Mouse (Mus musculus) hindbrain, embryonic 12.5 days (tissue): Measurements from ENCODE around the gene Nrbf2. TPM values are rescaled to one million over a fixed set of nuclear protein-coding genes. Genes with fewer than 3 reads are reported as not detected.

ENCODE experiments used
- ATAC-seq: fragments of 200-750 bp; cut with Nextera tagmentation; 2 replicates; pipeline ENCODE4 v1.8.0; 2017; ENCODE audit warnings: moderate TSS enrichment; ENCODE audit not compliant: low FRiP score
- H3K27ac ChIP-seq: fragments of 300-500 bp; sonication (generic); 2 replicates; pipeline ENCODE4 v1.5.1; 2016; ENCODE audit warnings: mild to moderate bottlenecking
- H3K27me3 ChIP-seq: fragments of 300-500 bp; sonication (generic); 2 replicates; pipeline ENCODE4 v1.6.1; 2016; ENCODE audit warnings: mild to moderate bottlenecking
- H3K36me3 ChIP-seq: fragments of 300-500 bp; sonication (generic); 2 replicates; pipeline ENCODE4 v1.6.1; 2016; ENCODE audit warnings: mild to moderate bottlenecking
- H3K4me1 ChIP-seq: fragments of 300-500 bp; sonication (generic); 2 replicates; pipeline ENCODE4 v1.6.1; 2016
- H3K4me2 ChIP-seq: fragments of 300-500 bp; sonication (generic); replicated peaks from 2 replicates; pipeline ENCODE4 v1.6.1; 2016; ENCODE audit warnings: mild to moderate bottlenecking
- H3K4me3 ChIP-seq: fragments of 300-500 bp; sonication (generic); 2 replicates; pipeline ENCODE4 v1.5.1; 2016; ENCODE audit warnings: mild to moderate bottlenecking
- H3K9ac ChIP-seq: fragments of 300-500 bp; sonication (generic); 2 replicates; pipeline ENCODE4 v1.6.1; 2016; ENCODE audit warnings: mild to moderate bottlenecking, moderate library complexity
- H3K9me3 ChIP-seq: fragments of 300-500 bp; sonication (generic); replicated peaks from 2 replicates; pipeline ENCODE4 v1.6.1; 2016; ENCODE audit warnings: mild to moderate bottlenecking
- whole genome bisulfite sequencing: fragments of 180-500 bp; shearing (Covaris S2); methylation state at CpG from one replicate; pipeline ENCODE4 v1.1.7; 2016; 5-methylcytosine and 5-hydroxymethylcytosine counted together
- polyA plus RNA-seq: library from polyadenylated mRNA; unstranded; fragments of >200 nt; fragmentation: Nextera tagmentation; extraction: Ambion mirVana; gene quantifications from 2 replicates; pipeline ENCODE4 v1.2.1, GENCODE M21; 2016

Gene Nrbf2
- polyA plus RNA-seq: 45.0 and 46.8 TPM in 2 replicates

DNA sequence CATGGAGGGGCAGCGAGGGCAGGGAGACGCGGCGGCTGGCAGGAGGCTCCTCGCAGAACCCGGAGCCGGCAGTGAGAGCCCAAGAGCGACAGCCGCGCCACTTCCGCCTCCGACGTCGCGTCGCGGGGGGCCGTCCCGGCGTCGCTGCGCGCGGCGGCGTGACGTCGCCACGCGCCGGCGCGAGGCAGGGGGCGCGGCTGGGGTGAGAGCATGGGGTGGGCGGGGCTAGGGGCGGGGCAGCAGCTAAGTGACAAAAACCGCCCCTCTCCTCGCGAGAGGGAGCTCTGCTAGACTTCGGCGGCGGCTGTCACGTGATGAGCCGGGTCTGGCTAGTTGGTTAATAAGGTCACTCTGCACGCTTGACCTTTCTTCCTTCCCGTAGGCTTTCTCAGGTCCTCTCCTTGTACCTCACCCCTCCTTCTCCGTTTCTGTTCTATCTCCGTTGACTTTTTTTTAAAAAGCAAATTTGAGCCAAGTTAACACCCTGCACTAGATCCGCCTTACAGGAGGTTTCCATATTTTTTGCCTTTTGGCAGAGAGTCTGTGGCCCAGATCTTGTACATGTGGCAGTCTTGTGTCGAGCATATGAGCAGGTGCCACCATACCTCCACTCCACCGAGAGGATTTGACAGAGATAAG is at the start of gene Nrbf2:
Gene Nrbf2 (minus strand): TSS at position 130 of the 639 bp plus-strand sequence.
- H3K27ac ChIP-seq: peak within 1 kb of the TSS; percentile 78
- H3K4me3 ChIP-seq: peak within 1 kb of the TSS; percentile 85
- H3K9me3 ChIP-seq: no peaks in the 10 kb centered on the region
- peak within 1 kb of the TSS; percentile 92 for H3K4me2 ChIP-seq
- H3K27me3 ChIP-seq: no peaks in the 10 kb centered on the region
- peaks cover 23% of the 10 kb centered on the region for H3K4me1 ChIP-seq
- ATAC-seq: peak; percentile 88
- 4% methylated on average over 41 of the region's 52 CpGs for WGBS
- peak within 1 kb of the TSS; percentile 95 for H3K9ac ChIP-seq
- H3K36me3 ChIP-seq: no peaks in the 10 kb centered on the region

GRCm38 (mm10) chr10:67330580-67330979 is 45.5 kb upstream of the Nrbf2 start:
- ATAC-seq: no peak
- Histone ChIP-seq H3K4me3 (no peak overlapping the region), H3K9ac (no peak overlapping the region), H3K4me2 (no peak overlapping the region), H3K9me3 (no peaks in the 10 kb centered on the region), H3K36me3 (no peaks in the 10 kb centered on the region), H3K27ac (no peak overlapping the region), H3K4me1 (no peaks in the 10 kb centered on the region), H3K27me3 (no peaks in the 10 kb centered on the region)
- 84% methylated on average over 2 of the region's 2 CpGs for WGBS

- no peak for ATAC-seq
- Histone ChIP-seq H3K9ac (no peak overlapping the region), H3K4me2 (peak overlapping the region; percentile 14; the same call in 1 of the 2 replicates)
These were observed 44.6 kb upstream of the Nrbf2 start for GRCm38 (mm10) chr10:67329661-67330060.

DNA sequence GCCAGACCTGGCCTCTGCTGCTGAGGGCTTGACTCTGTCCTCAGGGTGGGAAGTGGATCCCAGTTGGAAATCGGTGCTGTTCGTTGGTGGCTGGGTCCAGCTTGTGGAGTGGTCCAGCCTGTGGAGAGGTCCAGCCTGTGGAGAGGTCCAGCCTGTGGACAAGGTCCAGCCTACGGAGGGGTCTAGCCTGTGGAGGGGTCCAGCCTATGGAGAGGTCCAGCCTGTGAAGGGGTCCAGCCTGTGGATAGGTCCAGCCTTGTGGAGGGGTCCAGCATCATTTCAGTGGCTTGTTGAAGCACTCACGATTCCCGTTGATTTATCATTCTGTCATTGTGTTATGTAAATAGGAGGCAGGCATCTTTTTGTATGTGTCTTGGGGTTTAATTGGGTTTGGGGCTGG is 43.1 kb upstream of the Nrbf2 start:
- Histone ChIP-seq H3K36me3 (no peaks in the 10 kb centered on the region), H3K4me2 (no peak overlapping the region), H3K4me3 (no peak overlapping the region), H3K4me1 (no peaks in the 10 kb centered on the region), H3K9me3 (no peaks in the 10 kb centered on the region), H3K27me3 (no peaks in the 10 kb centered on the region), H3K27ac (no peak overlapping the region), H3K9ac (no peak overlapping the region)
- no peak for ATAC-seq
- WGBS: 79% methylated on average over 5 of the region's 5 CpGs

More at GRCm38 (mm10) chr10:67329661-67330060, 44.6 kb upstream of the Nrbf2 start:
- H3K27me3 ChIP-seq: no peaks in the 10 kb centered on the region
- no peaks in the 10 kb centered on the region for H3K36me3 ChIP-seq
- no peak overlapping the region for H3K4me3 ChIP-seq
- 32% methylated on average over 11 of the region's 11 CpGs for WGBS
- H3K27ac ChIP-seq: no peak overlapping the region
- H3K4me1 ChIP-seq: no peaks in the 10 kb centered on the region
- H3K9me3 ChIP-seq: no peaks in the 10 kb centered on the region

DNA sequence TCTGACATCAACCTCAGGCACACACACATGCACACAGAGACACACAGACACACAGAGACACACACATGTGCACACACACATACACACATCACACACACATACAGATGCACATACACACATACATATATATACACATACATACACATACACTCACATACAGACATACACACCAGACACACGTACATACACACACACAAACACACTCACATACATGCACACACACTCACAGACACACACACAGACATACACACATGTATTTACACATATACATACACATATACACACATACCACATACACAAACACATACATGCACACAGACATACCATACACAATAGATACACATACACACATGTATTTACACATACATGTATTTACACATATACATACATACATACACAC is 38.9 kb upstream of the Nrbf2 start:
- no peaks in the 10 kb centered on the region for H3K9me3 ChIP-seq
- peaks cover 26% of the 10 kb centered on the region for H3K27me3 ChIP-seq
- H3K4me2 ChIP-seq: no peak overlapping the region
- no peak overlapping the region for H3K4me3 ChIP-seq
- 66% methylated on average over 1 of the region's 1 CpGs for WGBS
- H3K36me3 ChIP-seq: no peaks in the 10 kb centered on the region
- H3K27ac ChIP-seq: no peak overlapping the region
- no peak overlapping the region for H3K9ac ChIP-seq
- H3K4me1 ChIP-seq: peaks cover 9% of the 10 kb centered on the region
- no peak for ATAC-seq

DNA sequence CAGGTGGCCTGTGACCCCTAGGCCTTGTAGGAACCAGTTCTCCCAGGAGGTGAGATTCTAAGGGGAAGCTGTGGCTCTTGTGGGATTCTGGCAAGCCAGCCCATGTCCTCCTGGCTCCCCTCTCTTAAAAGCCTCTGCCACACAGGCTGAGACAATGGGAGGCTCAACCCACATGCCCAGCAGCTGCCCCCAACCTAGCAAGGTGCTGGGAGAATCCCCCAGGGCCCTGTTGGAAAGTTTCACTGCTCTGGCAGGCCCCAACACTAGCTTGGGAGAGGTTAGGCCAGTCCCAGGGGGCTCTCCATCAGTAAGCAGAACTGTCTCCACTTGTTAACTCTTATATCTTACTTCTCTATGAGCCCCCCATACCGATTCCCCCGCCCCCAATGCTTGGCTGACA is 36.3 kb upstream of the Nrbf2 start:
- Histone ChIP-seq H3K36me3 (no peaks in the 10 kb centered on the region), H3K4me3 (no peak overlapping the region), H3K4me2 (no peak overlapping the region), H3K27me3 (peaks cover 39% of the 10 kb centered on the region), H3K9ac (no peak overlapping the region), H3K27ac (no peak overlapping the region), H3K4me1 (peaks cover 16% of the 10 kb centered on the region), H3K9me3 (no peaks in the 10 kb centered on the region)
- ATAC-seq: no peak
- 95% methylated on average over 2 of the region's 2 CpGs for WGBS

GRCm38 (mm10) chr10:67320207-67320859 is 35.2 kb upstream of the Nrbf2 start:
- Histone ChIP-seq H3K4me2 (peak overlapping the region; percentile 48), H3K4me1 (peaks cover 16% of the 10 kb centered on the region), H3K27me3 (peaks cover 39% of the 10 kb centered on the region), H3K36me3 (no peaks in the 10 kb centered on the region), H3K9ac (peak overlapping the region; percentile 3; the same call in 1 of the 2 replicates), H3K4me3 (0 out of 2 replicates have a peak overlapping the region, but pooled peaks have one; percentile 7), H3K9me3 (no peaks in the 10 kb centered on the region), H3K27ac (no peak overlapping the region)
- 6% methylated on average over 17 of the region's 17 CpGs for WGBS
- ATAC-seq: no peak

DNA sequence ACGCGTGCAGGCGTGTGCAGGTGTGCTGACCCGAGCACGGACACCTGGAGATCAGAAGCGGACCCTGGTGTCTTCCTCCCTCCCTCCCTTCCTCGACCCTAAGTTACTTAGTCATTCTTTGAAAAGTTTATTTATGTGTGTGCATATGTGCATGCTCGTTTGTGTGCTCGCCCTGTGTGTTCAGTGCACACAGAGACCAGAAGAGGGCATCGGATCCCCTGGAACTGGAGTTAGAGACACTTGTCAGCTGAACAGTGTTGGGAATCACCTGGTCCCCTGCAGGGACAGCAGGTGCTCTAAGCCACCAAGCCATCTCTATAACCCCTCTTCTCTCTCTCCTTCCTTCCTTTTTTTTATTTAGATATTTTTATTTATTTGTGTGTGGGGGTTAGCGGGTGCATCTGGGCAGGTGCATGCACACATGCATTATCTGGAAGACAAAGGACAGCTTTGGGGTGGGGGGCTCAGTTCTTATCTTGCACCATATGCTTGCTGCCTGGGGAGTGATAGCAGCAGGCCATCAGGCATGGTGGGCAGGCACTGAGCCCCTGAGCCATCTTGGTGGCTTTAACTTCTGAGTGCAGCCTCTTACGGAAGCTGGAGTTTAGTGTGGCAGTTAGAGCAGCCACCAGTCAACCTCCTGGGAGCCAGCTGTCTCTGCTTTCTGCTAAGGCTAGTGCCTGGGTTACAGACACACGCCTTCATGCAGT is 34.1 kb upstream of the Nrbf2 start:
- 65% methylated on average over 13 of the region's 13 CpGs for WGBS
- ATAC-seq: no peak
- Histone ChIP-seq H3K9me3 (no peaks in the 10 kb centered on the region), H3K4me3 (no peak overlapping the region), H3K4me1 (peaks cover 16% of the 10 kb centered on the region), H3K36me3 (no peaks in the 10 kb centered on the region), H3K27me3 (peaks cover 39% of the 10 kb centered on the region), H3K9ac (no peak overlapping the region), H3K4me2 (no peak overlapping the region), H3K27ac (no peak overlapping the region)

- Histone ChIP-seq H3K4me1 (peaks cover 16% of the 10 kb centered on the region), H3K9me3 (no peaks in the 10 kb centered on the region), H3K9ac (peak overlapping the region; percentile 32; the same call in 1 of the 2 replicates), H3K4me2 (peak overlapping the region; percentile 57), H3K4me3 (peak overlapping the region; percentile 27), H3K36me3 (no peaks in the 10 kb centered on the region), H3K27ac (no peak overlapping the region), H3K27me3 (peaks cover 39% of the 10 kb centered on the region)
- under 1% methylated on average over 20 of the region's 20 CpGs for WGBS
- ATAC-seq: no peak
These were observed 32.9 kb upstream of the Nrbf2 start for GRCm38 (mm10) chr10:67317931-67318460.

DNA sequence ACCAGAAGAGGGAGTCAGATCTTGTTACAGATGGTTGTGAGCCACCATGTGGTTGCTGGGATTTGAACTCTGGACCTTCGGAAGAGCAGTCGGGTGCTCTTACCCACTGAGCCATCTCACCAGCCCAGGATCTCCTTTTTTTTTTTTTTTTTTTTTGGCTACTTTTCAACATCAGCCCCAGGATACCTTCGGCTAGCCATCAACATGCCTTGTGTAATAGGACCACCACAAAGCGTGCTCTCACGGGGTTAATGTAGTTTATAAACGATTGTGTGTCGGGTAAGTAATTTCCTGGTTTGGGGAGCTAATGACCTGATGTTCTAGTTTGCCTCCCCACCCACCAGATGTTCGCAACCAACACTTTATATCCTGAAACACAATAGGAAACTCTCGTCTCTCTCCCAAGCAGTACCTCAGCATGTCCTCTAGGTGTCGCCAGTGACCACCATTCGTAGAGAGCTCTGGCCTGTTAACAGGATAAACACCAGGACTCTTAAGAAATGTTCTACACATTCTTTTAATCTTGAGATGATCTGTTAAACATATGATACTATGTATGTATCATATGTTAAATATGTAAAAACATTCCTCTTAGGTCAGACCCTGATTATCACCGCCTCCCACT is 29.8 kb upstream of the Nrbf2 start:
- Histone ChIP-seq H3K27ac (no peak overlapping the region), H3K9me3 (no peaks in the 10 kb centered on the region), H3K4me1 (peaks cover 12% of the 10 kb centered on the region), H3K4me2 (no peak overlapping the region), H3K4me3 (no peak overlapping the region), H3K27me3 (peaks cover 22% of the 10 kb centered on the region), H3K9ac (no peak overlapping the region), H3K36me3 (no peaks in the 10 kb centered on the region)
- WGBS: 19% methylated on average over 12 of the region's 12 CpGs
- peak; percentile 32; the same call in 1 of the 2 replicates for ATAC-seq

DNA sequence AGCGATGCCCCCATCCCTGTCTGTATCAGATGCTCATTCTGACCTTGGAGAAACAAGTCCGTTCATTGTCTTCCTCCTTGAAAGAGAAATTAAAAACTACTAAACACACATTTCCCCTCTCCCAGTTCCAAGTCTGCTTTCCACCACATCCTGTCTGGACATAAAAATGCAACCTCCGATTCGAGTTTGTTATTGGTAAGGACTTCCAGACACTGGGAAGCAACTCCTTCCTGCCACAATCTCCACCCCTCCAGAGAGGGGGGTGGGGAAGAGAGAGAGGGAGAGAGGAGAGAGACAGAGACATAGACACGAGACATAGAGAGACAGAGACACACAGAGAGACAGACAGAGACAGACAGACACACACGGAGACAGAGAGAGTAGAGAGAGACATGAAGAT is 27.4 kb upstream of the Nrbf2 start:
- H3K4me2 ChIP-seq: no peak overlapping the region
- H3K4me1 ChIP-seq: no peaks in the 10 kb centered on the region
- no peak for ATAC-seq
- H3K36me3 ChIP-seq: no peaks in the 10 kb centered on the region
- no peaks in the 10 kb centered on the region for H3K27me3 ChIP-seq
- H3K27ac ChIP-seq: no peak overlapping the region
- H3K9me3 ChIP-seq: no peaks in the 10 kb centered on the region
- no peak overlapping the region for H3K9ac ChIP-seq
- H3K4me3 ChIP-seq: no peak overlapping the region
- WGBS: 80% methylated on average over 6 of the region's 6 CpGs
